Comparison of ENCODE assay signal across 8 mouse cellular contexts in genomic region chr4:119239181-119239682, GRCm38 (mm10). TPM values are rescaled to one million over a fixed set of nuclear protein-coding genes. Genes with fewer than 3 reads are reported as not detected.
DNase-seq lines count a peak whose midpoint lies in the region; ATAC-seq and TF ChIP-seq lines count a peak whose summit lies in the region.

No protein-coding gene starts in this region.

- ATAC-seq in forebrain, embryonic 12.5 days (ENCODE audit: low FRiP score), result peak; percentile 61

- no peaks in the 10 kb centered on the region for H3K9me3 ChIP-seq in forebrain, embryonic 12.5 days

- peaks cover 6% of the 10 kb centered on the region; the same call in 1 of the 2 replicates for H3K4me1 ChIP-seq in liver, adult 2 months (ENCODE audit: control insufficient read depth, insufficient read depth, low read length)
- H3K4me1 ChIP-seq in forebrain, embryonic 12.5 days, result peaks cover 9% of the 10 kb centered on the region; the same call in 1 of the 2 replicates

- no peak overlapping the region; the same call in 1 of the 2 replicates for H3K9ac ChIP-seq in liver, adult 2 months (ENCODE audit: low read depth, low read length)
- H3K9ac ChIP-seq in forebrain, embryonic 12.5 days, result no peak overlapping the region

- H3K36me3 ChIP-seq in liver, adult 2 months (ENCODE audit: control insufficient read depth, insufficient read depth, low read length), result peaks cover 7% of the 10 kb centered on the region; the same call in 1 of the 2 replicates
- H3K36me3 ChIP-seq in forebrain, embryonic 12.5 days (replicated peaks), result peaks cover 26% of the 10 kb centered on the region

- no peak overlapping the region for H3K27ac ChIP-seq in liver, adult 2 months (replicated peaks; ENCODE audit: insufficient read depth, low read depth, low read length)
- peak overlapping the region; percentile 63; the same call in 1 of the 2 replicates for H3K27ac ChIP-seq in forebrain, embryonic 12.5 days

- H3K27me3 ChIP-seq in liver, adult 2 months (ENCODE audit: control insufficient read depth, insufficient read depth, low read length), result no peaks in the 10 kb centered on the region
- H3K27me3 ChIP-seq in forebrain, embryonic 12.5 days, result peaks cover 2% of the 10 kb centered on the region

- TF ChIP-seq POLR2A in liver, adult 2 months (IDR thresholded peaks at IDR 0.05; ENCODE audit: extremely low read depth, insufficient read depth, low read length), result no peak
- no peak for TF ChIP-seq POLR2A in brain, embryonic 14.5 days (IDR thresholded peaks at IDR 0.05; ENCODE audit: borderline replicate concordance, extremely low read depth, insufficient read depth, insufficient read length, poor library complexity, severe bottlenecking)

- DNase-seq in liver, adult 2 months (ENCODE audit: extremely low read depth, low read depth, low spot score), result no peak
- DNase-seq in liver, result no peak
- peak; percentile 92 for DNase-seq in brain, embryonic 14.5 days (ENCODE audit: low read depth)
- DNase-seq in induced T-regulatory cell, adult 2 months (ENCODE audit: low read depth), result peak; percentile 88
- peak; percentile 70 for DNase-seq in lung, postnatal 10 days
- peak; percentile 89 for DNase-seq in retina, postnatal 1 day
- DNase-seq in urinary bladder, postnatal 14 days (ENCODE audit: low spot score), result no peak

- 58% methylated on average over 12 of the region's 12 CpGs for WGBS in liver, adult 2 months
- WGBS in forebrain, embryonic 12.5 days, result 42% methylated on average over 12 of the region's 12 CpGs

- H3K79me2 ChIP-seq in liver, adult 2 months (ENCODE audit: control insufficient read depth, insufficient read depth, low read length), result no peaks in the 10 kb centered on the region

- peak overlapping the region; percentile 27; the same call in 1 of the 2 replicates for H3K4me3 ChIP-seq in liver, adult 2 months (ENCODE audit: insufficient read depth, low read depth, low read length)
- H3K4me3 ChIP-seq in forebrain, embryonic 12.5 days (replicated peaks), result no peak overlapping the region

- H3K4me2 ChIP-seq in forebrain, embryonic 12.5 days, result no peak overlapping the region

- TF ChIP-seq CTCF in liver, adult 2 months (IDR thresholded peaks at IDR 0.05; ENCODE audit: low read depth, low read length), result peak; percentile 54; the same call in 1 of the 2 replicates
- peak; percentile 85; the same call in 1 of the 2 replicates for TF ChIP-seq CTCF in brain, embryonic 14.5 days (IDR thresholded peaks at IDR 0.05; ENCODE audit: borderline replicate concordance, extremely low read depth, insufficient read depth, insufficient read length)

RNA-seq across cellular contexts. Expression of gene P3h1, which starts 6.5 kb away (rescaled TPM):
- total RNA-seq in liver, adult 2 months (2014; rRNA removed), result 6.7 and 8.8 TPM in 2 replicates
- 14.5 and 20.3 TPM in 2 replicates for polyA plus RNA-seq in liver, adult 2 months (2012; rRNA removed)
- 23.2 and 24.4 TPM in 2 replicates for polyA plus RNA-seq in brain, embryonic 14.5 days (2012; rRNA removed)
- polyA plus RNA-seq in forebrain, embryonic 12.5 days (2016; fragmentation: Nextera tagmentation; extraction: Ambion mirVana), result 10.3 and 15.7 TPM in 2 replicates

RNA-seq across cellular contexts. Expression of gene AU022252, which starts 6.7 kb away (rescaled TPM):
- 23.6 and 25.2 TPM in 2 replicates for total RNA-seq in liver, adult 2 months (2014; rRNA removed)
- 16.6 and 23.3 TPM in 2 replicates for polyA plus RNA-seq in liver, adult 2 months (2012; rRNA removed)
- 13.5 and 18.2 TPM in 2 replicates for polyA plus RNA-seq in brain, embryonic 14.5 days (2012; rRNA removed)
- polyA plus RNA-seq in forebrain, embryonic 12.5 days (2016; fragmentation: Nextera tagmentation; extraction: Ambion mirVana), result 36.2 and 37.8 TPM in 2 replicates

RNA-seq across cellular contexts. Expression of gene Cldn19, which starts 16.0 kb away (rescaled TPM):
- not detected in 2 replicates for total RNA-seq in liver, adult 2 months (2014; rRNA removed)
- polyA plus RNA-seq in liver, adult 2 months (2012; rRNA removed), result not detected in 2 replicates
- 0.87 and 2.2 TPM in 2 replicates for polyA plus RNA-seq in brain, embryonic 14.5 days (2012; rRNA removed)
- polyA plus RNA-seq in forebrain, embryonic 12.5 days (2016; fragmentation: Nextera tagmentation; extraction: Ambion mirVana), result 0.18 and 0.59 TPM in 2 replicates

RNA-seq across cellular contexts. Expression of gene Tmem269, which starts 21.2 kb away (rescaled TPM):
- 0.09 TPM in 1 of 2 replicates, not detected in the other for total RNA-seq in liver, adult 2 months (2014; rRNA removed)
- polyA plus RNA-seq in liver, adult 2 months (2012; rRNA removed), result 0.06 TPM in 1 of 2 replicates, not detected in the other
- 0.66 and 0.79 TPM in 2 replicates for polyA plus RNA-seq in brain, embryonic 14.5 days (2012; rRNA removed)
- not detected in 2 replicates for polyA plus RNA-seq in forebrain, embryonic 12.5 days (2016; fragmentation: Nextera tagmentation; extraction: Ambion mirVana)

RNA-seq across cellular contexts. Expression of gene Svbp, which starts 44.1 kb away (rescaled TPM):
- total RNA-seq in liver, adult 2 months (2014; rRNA removed), result 9.1 and 10.0 TPM in 2 replicates
- 11.9 and 14.8 TPM in 2 replicates for polyA plus RNA-seq in liver, adult 2 months (2012; rRNA removed)
- 132 and 160 TPM in 2 replicates for polyA plus RNA-seq in brain, embryonic 14.5 days (2012; rRNA removed)
- polyA plus RNA-seq in forebrain, embryonic 12.5 days (2016; fragmentation: Nextera tagmentation; extraction: Ambion mirVana), result 156 and 162 TPM in 2 replicates

Comparison
In these comparisons a context has a peak if more than half of its experiments do, and no peak if none do; other contexts are left out.
1. DNase-seq: peak in brain, embryonic 14.5 days (single experiment), induced T-regulatory cell, adult 2 months (single experiment), lung, postnatal 10 days (single experiment) and retina, postnatal 1 day (single experiment); none in liver, adult 2 months (single experiment), liver (single experiment) and urinary bladder, postnatal 14 days (single experiment).